Mouse (Mus musculus): ENCODE data around the gene Gnaq.

- no peak for TF ChIP-seq GATA1 (IDR thresholded peaks at IDR 0.05; ENCODE audit: low read length)
- TF ChIP-seq TAL1 (IDR thresholded peaks at IDR 0.05; ENCODE audit: low read length), result no peak
Observed at GRCm38 (mm10) chr19:16141857-16142256, 9.2 kb downstream of the Gnaq start.

Data from erythroblast, embryonic 14.5 days (primary cell).